9 mouse cellular contexts compared by ENCODE assay signal in genomic region chr6:83502656-83503055, GRCm38 (mm10). TPM values are rescaled to one million over a fixed set of nuclear protein-coding genes. Genes with fewer than 3 reads are reported as not detected.
A peak's percentile ranks its signal among the peaks of the same experiment; 100 is the strongest.
DNase-seq lines count a peak whose midpoint lies in the region; ATAC-seq and TF ChIP-seq lines count a peak whose summit lies in the region.
"Had no signal": no experiment of that assay in that cellular context is flagged by ENCODE, and none has a peak within 500 bp of the region (broad histone marks: within the 10 kb centered on the region; RNA-seq: fewer than 3 reads in every experiment).

No protein-coding gene starts in this region.

- H3K4me2 ChIP-seq in forebrain, embryonic 11.5 days (ENCODE audit: low read depth, low read length, severe bottlenecking): no peak overlapping the region

- 73% methylated on average over 3 of the region's 3 CpGs for WGBS in kidney, adult 2 months
- WGBS in forebrain, embryonic 11.5 days: 88% methylated on average over 3 of the region's 3 CpGs

- no peak for TF ChIP-seq CTCF in kidney, adult 2 months (conservative IDR thresholded peaks at IDR 0.05; ENCODE audit: insufficient read depth, insufficient read length, low read depth, low read length)

- peak; percentile 33 for DNase-seq in kidney, adult 2 months
- no peak for DNase-seq in kidney, adult 8-10 months
- DNase-seq in thymus, postnatal 14 days: peak; percentile 13
- no peak for DNase-seq in thymus, postnatal 4 days
- DNase-seq in left cerebral cortex, postnatal 36 days (ENCODE audit: low spot score in 2 of 2): peak; percentile 55 to 67
- DNase-seq in forebrain, embryonic 11.5 days (ENCODE audit: low spot score): no peak
- DNase-seq in ovary, postnatal 14 days (ENCODE audit: low spot score): no peak

- no peaks in the 10 kb centered on the region for H3K36me3 ChIP-seq in kidney, adult 2 months (ENCODE audit: control insufficient read depth, insufficient read depth, low read length)
- no peaks in the 10 kb centered on the region for H3K36me3 ChIP-seq in forebrain, embryonic 11.5 days (ENCODE audit: control insufficient read depth, insufficient read depth, low read length)

- H3K4me3 ChIP-seq in kidney, adult 2 months (ENCODE audit: insufficient read depth, low read depth, low read length): no peak overlapping the region
- no peak overlapping the region for H3K4me3 ChIP-seq in forebrain, embryonic 11.5 days (ENCODE audit: low read depth, low read length)
- H3K4me3 ChIP-seq: erythroblast, embryonic 14.5 days had no signal

- intact Hi-C loops in left cerebral cortex, postnatal 36 days (cut with DNase I): no loop called here

- H3K4me1 ChIP-seq in kidney, adult 2 months (ENCODE audit: control insufficient read depth, insufficient read depth, low read length): peaks cover 23% of the 10 kb centered on the region
- no peaks in the 10 kb centered on the region; the same call in 1 of the 2 replicates for H3K4me1 ChIP-seq in forebrain, embryonic 11.5 days (replicated peaks; ENCODE audit: control insufficient read depth, insufficient read depth, low read length)

- H3K9ac ChIP-seq in forebrain, embryonic 11.5 days (ENCODE audit: low read length): no peak overlapping the region

- H3K27me3 ChIP-seq in kidney, adult 2 months (replicated peaks; ENCODE audit: control insufficient read depth, insufficient read depth, low read length): no peaks in the 10 kb centered on the region
- H3K27me3 ChIP-seq in forebrain, embryonic 11.5 days (ENCODE audit: control insufficient read depth, insufficient read depth, low read length): no peaks in the 10 kb centered on the region

- H3K9me3 ChIP-seq in forebrain, embryonic 11.5 days (ENCODE audit: control insufficient read depth, low read length): no peaks in the 10 kb centered on the region

- ATAC-seq in forebrain, embryonic 11.5 days (replicated peaks; ENCODE audit: low FRiP score): no peak

- TF ChIP-seq POLR2A in kidney, adult 2 months (IDR thresholded peaks at IDR 0.05; ENCODE audit: low read depth, low read length): no peak

- peak overlapping the region; percentile 86 for H3K27ac ChIP-seq in kidney, adult 2 months (ENCODE audit: insufficient read depth, low read depth, low read length)
- H3K27ac ChIP-seq in forebrain, embryonic 11.5 days (ENCODE audit: low read depth, low read length): no peak overlapping the region

RNA-seq across cellular contexts. Expression of gene Dguok, which starts 4.1 kb away (rescaled TPM):
- 50.0 and 50.5 TPM in 2 replicates for polyA plus RNA-seq in kidney, adult 2 months (2012; rRNA removed)
- total RNA-seq in left cerebral cortex, postnatal 36 days (2021): 10 to 100 TPM; 19.8 to 29.9 TPM
- polyA plus RNA-seq in forebrain, embryonic 11.5 days (2014; fragmentation: Nextera tagmentation; extraction: Ambion mirVana): 57.9 and 60.6 TPM in 2 replicates

RNA-seq across cellular contexts. Expression of gene Actg2, which starts 33.4 kb away (rescaled TPM):
- 2.0 and 10.5 TPM in 2 replicates for polyA plus RNA-seq in kidney, adult 2 months (2012; rRNA removed)
- not detected for total RNA-seq in left cerebral cortex, postnatal 36 days (2021)
- 2.3 and 3.1 TPM in 2 replicates for polyA plus RNA-seq in forebrain, embryonic 11.5 days (2014; fragmentation: Nextera tagmentation; extraction: Ambion mirVana)
- total RNA-seq: layer of hippocampus, adult 8-10 months had no signal
- polyA plus RNA-seq: erythroblast, embryonic 14.5 days had no signal

RNA-seq across cellular contexts. Expression of gene Tet3, which starts 43.8 kb away (rescaled TPM):
- polyA plus RNA-seq in kidney, adult 2 months (2012; rRNA removed): 7.1 and 8.0 TPM in 2 replicates
- total RNA-seq in left cerebral cortex, postnatal 36 days (2021): 10 to 100 TPM; 63.7 to 77.2 TPM
- polyA plus RNA-seq in forebrain, embryonic 11.5 days (2014; fragmentation: Nextera tagmentation; extraction: Ambion mirVana): 49.9 and 56.0 TPM in 2 replicates

Comparison
In these comparisons a context has a peak if more than half of its experiments do, and no peak if none do; other contexts are left out.
1. DNase-seq: peak in kidney, adult 2 months (single experiment), thymus, postnatal 14 days (single experiment) and left cerebral cortex, postnatal 36 days (2 of 2); none in kidney, adult 8-10 months (0 of 2), thymus, postnatal 4 days (single experiment), forebrain, embryonic 11.5 days (single experiment) and ovary, postnatal 14 days (single experiment).